Mouse (Mus musculus) megakaryocyte progenitor cell, adult 5-6 weeks (primary cell): ENCODE results near the gene March2. TPM values are rescaled to one million over a fixed set of nuclear protein-coding genes. Genes with fewer than 3 reads are reported as not detected.

Experiments
- ATAC-seq: replicated peaks from 2 replicates; pipeline ENCODE4 v1.8.0; 2016; ENCODE audit warnings: mild to moderate bottlenecking, moderate TSS enrichment, inconsistent platforms; ENCODE audit not compliant: poor library complexity
- total RNA-seq, 2 experiments: library from RNA; stranded (forward) in 1 of 2; stranded (reverse) in 1 of 2; fragments of 157-497, 149-512 nt in 1 of 2; fragments of 200-1000 nt in 1 of 2; gene quantifications; 2 replicates each; pipeline versions ENCODE4 v1.2.3 to v1.2.4; 2015 to 2017

March2 gene
- total RNA-seq, 2 experiments from 2014 or later: 31.4 to 36.3 TPM

GRCm38 (mm10) chr17:33718944-33719725 lies 665 bp upstream of the March2 start:
- no peak for ATAC-seq

GRCm38 (mm10) chr17:33717982-33718381 lies 488 bp downstream of the March2 start:
- no peak for ATAC-seq

- no peak for ATAC-seq
These were observed 1.2 kb downstream of the March2 start for GRCm38 (mm10) chr17:33717246-33717645.

- ATAC-seq: peak; percentile 20; the same call in 1 of the 2 replicates
These were observed 3.7 kb downstream of the March2 start for GRCm38 (mm10) chr17:33714779-33715178.

- peak; percentile 91 for ATAC-seq
These were observed 5.2 kb downstream of the March2 start for GRCm38 (mm10) chr17:33713271-33713670.

GRCm38 (mm10) chr17:33709834-33710233 lies 8.6 kb downstream of the March2 start:
- no peak for ATAC-seq

GRCm38 (mm10) chr17:33703091-33703490 lies 15.4 kb downstream of the March2 start:
- no peak for ATAC-seq

- ATAC-seq: no peak
These were observed 16.3 kb downstream of the March2 start for GRCm38 (mm10) chr17:33702178-33702577.

GRCm38 (mm10) chr17:33695471-33695870 lies 23.0 kb downstream of the March2 start:
- ATAC-seq: no peak

GRCm38 (mm10) chr17:33686760-33687159 lies 31.7 kb downstream of the March2 start, which contains the start of gene Hnrnpm:
Hnrnpm (minus strand) TSS chr17:33686860.
- ATAC-seq: no peak

- ATAC-seq: peak; percentile 95
These were observed 33.2 kb downstream of the March2 start for GRCm38 (mm10) chr17:33685249-33685653.

- ATAC-seq: peak; percentile 67
These were observed 33.7 kb downstream of the March2 start for GRCm38 (mm10) chr17:33684671-33685231.

- ATAC-seq: no peak
These were observed 36.7 kb downstream of the March2 start for GRCm38 (mm10) chr17:33681767-33682166.

- ATAC-seq: peak; percentile 45
These were observed 39.7 kb downstream of the March2 start for GRCm38 (mm10) chr17:33678771-33679170.

- no peak for ATAC-seq
These were observed 42.4 kb downstream of the March2 start for GRCm38 (mm10) chr17:33676086-33676485.

GRCm38 (mm10) chr17:33675452-33675851 lies 43.0 kb downstream of the March2 start:
- ATAC-seq: no peak

- no peak for ATAC-seq
These were observed 44.6 kb downstream of the March2 start for GRCm38 (mm10) chr17:33673837-33674236.

- no peak for ATAC-seq
These were observed 48.8 kb downstream of the March2 start for GRCm38 (mm10) chr17:33669681-33670080.

GRCm38 (mm10) chr17:33666813-33667212 lies 51.7 kb downstream of the March2 start:
- no peak for ATAC-seq

GRCm38 (mm10) chr17:33649781-33650475 lies 68.5 kb downstream of the March2 start:
- ATAC-seq: no peak

- no peak for ATAC-seq
These were observed 73.4 kb downstream of the March2 start for GRCm38 (mm10) chr17:33645073-33645472.

- no peak for ATAC-seq
These were observed 74.4 kb downstream of the March2 start for GRCm38 (mm10) chr17:33644068-33644467.
